Mouse (Mus musculus) bone marrow, adult 2 months (tissue): ENCODE measurements around the gene Rasa2. TPM values are rescaled to one million over a fixed set of nuclear protein-coding genes. Genes with fewer than 3 reads are reported as not detected.
A peak's percentile ranks its signal among the peaks of the same experiment; 100 is the strongest.
"Not testable (repeated sequence)": the region's sequence is repeated elsewhere in the genome, so short reads cannot be mapped to it uniquely, and the experiment has no call there.

Experiments used
- H3K27ac ChIP-seq: fragments of 200-500 bp; 2 replicates; pipeline ENCODE4 v1.5.1; 2012; ENCODE audit warnings: low read depth, mild to moderate bottlenecking, control low read depth, inconsistent platforms, low read length; ENCODE audit not compliant: control insufficient read depth, poor library complexity, insufficient read depth
- H3K4me1 ChIP-seq: fragments of 200-500 bp; 2 replicates; pipeline ENCODE4 v1.6.1; 2011; ENCODE audit warnings: low read length; ENCODE audit not compliant: control insufficient read depth, insufficient read depth
- H3K4me3 ChIP-seq: fragments of 200-500 bp; replicated peaks from 2 replicates; pipeline ENCODE3; 2011; ENCODE audit warnings: mild to moderate bottlenecking, low read depth, low read length, control low read depth; ENCODE audit not compliant: control insufficient read depth
- CTCF ChIP-seq: fragments of 200-500 bp; IDR thresholded peaks from 2 replicates; pipeline ENCODE4 v1.5.1; 2011; ENCODE audit warnings: low read length, control low read depth; ENCODE audit not compliant: control insufficient read depth, insufficient read depth
- POLR2A ChIP-seq: fragments of 200-500 bp; IDR thresholded peaks from 2 replicates; pipeline ENCODE4 v1.6.1; 2011; ENCODE audit warnings: low read depth, mild to moderate bottlenecking, control low read depth, low read length, borderline replicate concordance; ENCODE audit not compliant: control insufficient read depth
- WGBS: fragments of 180-500 bp; shearing (Covaris S2); methylation state at CpG from one replicate; pipeline ENCODE4 v1.1.7; 2018; 5-methylcytosine and 5-hydroxymethylcytosine counted together
- polyA plus RNA-seq: library from polyadenylated mRNA; stranded (reverse); fragments of >200 nt; gene quantifications from 2 replicates; pipeline ENCODE4 v1.2.4, GENCODE M21; 2011; ENCODE audit warnings: low replicate concordance; ENCODE audit not compliant: missing spikeins, insufficient read depth, insufficient read length

Gene Rasa2
- 5.2 and 5.6 TPM in 2 replicates for polyA plus RNA-seq

- TF ChIP-seq POLR2A (peak; percentile 94; the same call in 1 of the 2 replicates), CTCF (no peak; the same call in 1 of the 2 replicates)
- 3% methylated on average over 52 of the region's 52 CpGs for WGBS
- peaks cover 11% of the 10 kb centered on the region for H3K4me1 ChIP-seq
- peak within 1 kb of the TSS; percentile 82 for H3K4me3 ChIP-seq
- H3K27ac ChIP-seq, result peak within 1 kb of the TSS; percentile 96
Measured at GRCm38 (mm10) chr9:96631389-96632072, at the start of gene Rasa2. Rasa2 (minus strand) TSS chr9:96631617.

GRCm38 (mm10) chr9:96678611-96679010, 47.2 kb upstream of the Rasa2 start:
- H3K4me3 ChIP-seq, result no peak overlapping the region
- WGBS, result 47% methylated on average over 5 of the region's 5 CpGs
- H3K27ac ChIP-seq, result no peak overlapping the region
- H3K4me1 ChIP-seq, result no peaks in the 10 kb centered on the region
- TF ChIP-seq CTCF, result no peak
- no peak for TF ChIP-seq POLR2A

- not testable (repeated sequence) for H3K27ac ChIP-seq, H3K4me1 ChIP-seq, H3K4me3 ChIP-seq
- WGBS, result 81% methylated on average over 5 of the region's 5 CpGs
Measured at GRCm38 (mm10) chr9:96677711-96678110, 46.3 kb upstream of the Rasa2 start.

GRCm38 (mm10) chr9:96676671-96677070, 45.3 kb upstream of the Rasa2 start:
- Histone ChIP-seq H3K4me1 (no peaks in the 10 kb centered on the region), H3K4me3 (no peak overlapping the region), H3K27ac (no peak overlapping the region)
- TF ChIP-seq POLR2A (no peak), CTCF (no peak)
- 89% methylated on average over 10 of the region's 10 CpGs for WGBS

- TF ChIP-seq POLR2A (no peak), CTCF (no peak)
- Histone ChIP-seq H3K27ac (no peak overlapping the region), H3K4me1 (no peaks in the 10 kb centered on the region), H3K4me3 (no peak overlapping the region)
- 70% methylated on average over 8 of the region's 8 CpGs for WGBS
Measured at GRCm38 (mm10) chr9:96675763-96676640, 44.6 kb upstream of the Rasa2 start.

GRCm38 (mm10) chr9:96675071-96675762, 43.8 kb upstream of the Rasa2 start:
- Histone ChIP-seq H3K4me1 (no peaks in the 10 kb centered on the region), H3K27ac (no peak overlapping the region), H3K4me3 (no peak overlapping the region)
- TF ChIP-seq POLR2A (no peak), CTCF (peak; percentile 63)
- 31% methylated on average over 5 of the region's 5 CpGs for WGBS

GRCm38 (mm10) chr9:96674301-96674700, 42.9 kb upstream of the Rasa2 start:
- H3K4me1 ChIP-seq, result no peaks in the 10 kb centered on the region
- WGBS, result 74% methylated on average over 8 of the region's 8 CpGs
- H3K4me3 ChIP-seq, result no peak overlapping the region
- TF ChIP-seq POLR2A (no peak), CTCF (no peak)
- no peak overlapping the region for H3K27ac ChIP-seq

GRCm38 (mm10) chr9:96672466-96672865, 41.0 kb upstream of the Rasa2 start:
- no peak for TF ChIP-seq POLR2A
- no peak for TF ChIP-seq CTCF
- 80% methylated on average over 2 of the region's 2 CpGs for WGBS
- Histone ChIP-seq H3K4me3 (no peak overlapping the region), H3K27ac (no peak overlapping the region), H3K4me1 (no peaks in the 10 kb centered on the region)
